Mouse (Mus musculus): ENCODE results near the gene Fkbp5. TPM values are rescaled to one million over a fixed set of nuclear protein-coding genes. Genes with fewer than 3 reads are reported as not detected.
A peak's percentile ranks its signal among the peaks of the same experiment; 100 is the strongest.

Fkbp5 gene
- total RNA-seq, 2 experiments from 2014 or later = 106 to 153 TPM

GRCm38 (mm10) chr17:28533327-28533726, 16.0 kb upstream of the Fkbp5 start:
- intact Hi-C loops (cut with DNase I) = no loop called here
- Histone ChIP-seq H3K27ac (no peak overlapping the region), H3K4me3 (no peak overlapping the region)
- DNase-seq = no peak
- no peak for TF ChIP-seq CTCF (IDR thresholded peaks at IDR 0.05)

- intact Hi-C loops (cut with DNase I) = no loop called here
- DNase-seq = no peak
- no peak for TF ChIP-seq CTCF (IDR thresholded peaks at IDR 0.05)
- no peak overlapping the region for H3K4me3 ChIP-seq
- no peak overlapping the region for H3K27ac ChIP-seq
Observed at GRCm38 (mm10) chr17:28532557-28532956, 15.2 kb upstream of the Fkbp5 start.

GRCm38 (mm10) chr17:28531946-28532345, 14.6 kb upstream of the Fkbp5 start:
- intact Hi-C loops (cut with DNase I) = no loop called here
- TF ChIP-seq CTCF (IDR thresholded peaks at IDR 0.05) = no peak
- no peak overlapping the region for H3K4me3 ChIP-seq
- no peak overlapping the region for H3K27ac ChIP-seq
- no peak for DNase-seq

GRCm38 (mm10) chr17:28530506-28530905, 13.2 kb upstream of the Fkbp5 start, which contains the start of gene Armc12:
Gene Armc12 (plus strand): TSS chr17:28530806.
- Histone ChIP-seq H3K4me3 (no peak within 1 kb of the TSS), H3K27ac (no peak within 1 kb of the TSS)
- peak; percentile 6; the same call in 1 of the 2 replicates for TF ChIP-seq CTCF (IDR thresholded peaks at IDR 0.05)
- no peak for DNase-seq
- intact Hi-C loops (cut with DNase I) = no loop called here

- TF ChIP-seq CTCF (IDR thresholded peaks at IDR 0.05) = no peak
- H3K27ac ChIP-seq = no peak overlapping the region
- DNase-seq = no peak
- no peak overlapping the region for H3K4me3 ChIP-seq
- intact Hi-C loops (cut with DNase I) = loop anchor here (5.0 to 10.0 kb wide), 2 partner anchors 42 to 294 kb away; partner anchors contain the start of gene Ppard
Observed at GRCm38 (mm10) chr17:28529116-28529515, 11.8 kb upstream of the Fkbp5 start.

GRCm38 (mm10) chr17:28528043-28528351, 10.7 kb upstream of the Fkbp5 start:
- peak; percentile 91 for DNase-seq
- Histone ChIP-seq H3K4me3 (peak overlapping the region; percentile 25), H3K27ac (peak overlapping the region; percentile 57)
- TF ChIP-seq CTCF (IDR thresholded peaks at IDR 0.05) = no peak
- intact Hi-C loops (cut with DNase I) = loop anchor here (1.0 to 10.0 kb wide), 4 partner anchors 41 to 293 kb away; partner anchors contain the start of gene Ppard

- H3K4me3 ChIP-seq = peak overlapping the region; percentile 25
- TF ChIP-seq CTCF (IDR thresholded peaks at IDR 0.05) = no peak
- no peak for DNase-seq
- H3K27ac ChIP-seq = peak overlapping the region; percentile 57
- intact Hi-C loops (cut with DNase I) = loop anchor here (1.0 to 10.0 kb wide), 4 partner anchors 40 to 293 kb away; partner anchors contain the start of gene Ppard
Observed at GRCm38 (mm10) chr17:28527184-28528042, 10.1 kb upstream of the Fkbp5 start.

GRCm38 (mm10) chr17:28524831-28525430, 7.6 kb upstream of the Fkbp5 start:
- Histone ChIP-seq H3K4me3 (no peak overlapping the region), H3K27ac (peak overlapping the region; percentile 99)
- peak; percentile 42 for TF ChIP-seq CTCF (IDR thresholded peaks at IDR 0.05)
- no peak for DNase-seq
- intact Hi-C loops (cut with DNase I) = loop anchor here (5.0 to 10.0 kb wide), 2 partner anchors 38 to 290 kb away; partner anchors contain the start of gene Ppard

- Histone ChIP-seq H3K27ac (peak overlapping the region; percentile 99), H3K4me3 (peak overlapping the region; percentile 76)
- intact Hi-C loops (cut with DNase I) = loop anchor here (10.0 kb wide), 1 partner anchor 289 kb away; the partner anchor contains the start of gene Ppard
- no peak for TF ChIP-seq CTCF (IDR thresholded peaks at IDR 0.05)
- peak; percentile 38 for DNase-seq
Observed at GRCm38 (mm10) chr17:28524009-28524695, 6.8 kb upstream of the Fkbp5 start.

- no peak for TF ChIP-seq CTCF (IDR thresholded peaks at IDR 0.05)
- peak overlapping the region; percentile 76 for H3K4me3 ChIP-seq
- H3K27ac ChIP-seq = peak overlapping the region; percentile 99
- intact Hi-C loops (cut with DNase I) = loop anchor here (1.0 to 10.0 kb wide), 2 partner anchors 103 to 289 kb away; partner anchors contain the start of gene Ppard
- DNase-seq = no peak
Observed at GRCm38 (mm10) chr17:28523355-28524008, 6.2 kb upstream of the Fkbp5 start.

- TF ChIP-seq CTCF (IDR thresholded peaks at IDR 0.05) = no peak; the same call in 1 of the 2 replicates
- H3K4me3 ChIP-seq = peak overlapping the region; percentile 76
- peak overlapping the region; percentile 99 for H3K27ac ChIP-seq
- intact Hi-C loops (cut with DNase I) = loop anchor here (1.0 to 10.0 kb wide), 2 partner anchors 102 to 288 kb away; partner anchors contain the start of gene Ppard
- peak; percentile 97 for DNase-seq
Observed at GRCm38 (mm10) chr17:28522623-28523354, 5.5 kb upstream of the Fkbp5 start.

All from gastrocnemius, adult 2 months (tissue).